Mouse (Mus musculus) B cell, adult 62 days (primary cell): ENCODE data around the gene Cep290. TPM values are rescaled to one million over a fixed set of nuclear protein-coding genes. Genes with fewer than 3 reads are reported as not detected.

ENCODE experiments used
- total RNA-seq: library from RNA; stranded (reverse); gene quantifications from 4 replicates; pipeline ENCODE4 v1.2.4, GENCODE M21; 2023

Gene Cep290
- 2.6 to 5.5 TPM (median 4.0 TPM) in 4 replicates for total RNA-seq

GRCm38 (mm10) chr10:100487097-100487978 lies at the start of gene Cep290, which contains the start of gene Tmtc3:
TSS of gene Cep290 (plus strand) at chr10:100487558.
TSS of gene Tmtc3 (minus strand) at chr10:100487350.

GRCm38 (mm10) chr10:100590323-100590722 lies 103.0 kb downstream of the Cep290 start, which contains the start of the genes 4930430F08Rik and 1700017N19Rik:
TSS of gene 4930430F08Rik (minus strand) at chr10:100590423.
TSS of gene 1700017N19Rik (plus strand) at chr10:100590484.

Other genes with a start within 250 kb of the Cep290 start
- gene Gm4301, start 151.9 kb upstream of the Cep290 start, total RNA-seq, result not detected in 4 replicates
- not detected in 4 replicates for gene Gm4302, start 146.7 kb upstream of the Cep290 start, total RNA-seq
- not detected in 4 replicates for gene Gm4303, start 141.6 kb upstream of the Cep290 start, total RNA-seq
- gene Gm4305, start 136.5 kb upstream of the Cep290 start, total RNA-seq, result not detected in 4 replicates
- not detected in 4 replicates for gene Gm4307, start 126.2 kb upstream of the Cep290 start, total RNA-seq
- not detected in 4 replicates for gene Gm4312, start 105.0 kb upstream of the Cep290 start, total RNA-seq
- 1.8 to 2.8 TPM (median 2.1 TPM) in 4 replicates for gene Tmtc3, start 208 bp upstream of the Cep290 start, total RNA-seq
- gene 4930430F08Rik, start 102.9 kb downstream of the Cep290 start, total RNA-seq, result 4.3 to 8.6 TPM (median 5.4 TPM) in 4 replicates
- not detected in 4 replicates for gene 1700017N19Rik, start 102.9 kb downstream of the Cep290 start, total RNA-seq